Mouse (Mus musculus): ENCODE data around the gene Eno4. TPM values are rescaled to one million over a fixed set of nuclear protein-coding genes. Genes with fewer than 3 reads are reported as not detected.

Gene Eno4
- polyA plus RNA-seq, 1 experiment from 2014 or later, result 1.7 TPM

GRCm38 (mm10) chr19:58980056-58980440 is 36.8 kb downstream of the Eno4 start:
- Histone ChIP-seq H3K4me2 (ENCODE audit: low read length) (peak overlapping the region; percentile 36; the same call in 1 of the 2 replicates), H3K4me3 (replicated peaks; ENCODE audit: low read length) (no peak overlapping the region), H3K9ac (replicated peaks; ENCODE audit: low read depth, low read length) (no peak overlapping the region), H3K9me3 (ENCODE audit: control insufficient read depth, low read length) (no peaks in the 10 kb centered on the region), H3K27me3 (replicated peaks; ENCODE audit: control insufficient read depth, insufficient read depth, low read length) (peaks cover 8% of the 10 kb centered on the region), H3K4me1 (replicated peaks; ENCODE audit: control insufficient read depth, insufficient read depth, low read length) (peaks cover 20% of the 10 kb centered on the region), H3K36me3 (ENCODE audit: control insufficient read depth, insufficient read depth) (no peaks in the 10 kb centered on the region), H3K27ac (ENCODE audit: low read length) (no peak overlapping the region)
- ATAC-seq, result no peak
- 14% methylated on average over 5 of the region's 5 CpGs for WGBS

- no peak overlapping the region for H3K9ac ChIP-seq (replicated peaks; ENCODE audit: low read depth, low read length)
- H3K27me3 ChIP-seq (replicated peaks; ENCODE audit: control insufficient read depth, insufficient read depth, low read length), result peaks cover 8% of the 10 kb centered on the region
- H3K36me3 ChIP-seq (ENCODE audit: control insufficient read depth, insufficient read depth), result peaks cover 3% of the 10 kb centered on the region; the same call in 1 of the 2 replicates
- peaks cover 20% of the 10 kb centered on the region for H3K4me1 ChIP-seq (replicated peaks; ENCODE audit: control insufficient read depth, insufficient read depth, low read length)
- H3K4me2 ChIP-seq (ENCODE audit: low read length), result no peak overlapping the region
- WGBS, result 6% methylated on average over 9 of the region's 9 CpGs
- H3K27ac ChIP-seq (ENCODE audit: low read length), result no peak overlapping the region
- no peaks in the 10 kb centered on the region for H3K9me3 ChIP-seq (ENCODE audit: control insufficient read depth, low read length)
- no peak for ATAC-seq
- H3K4me3 ChIP-seq (replicated peaks; ENCODE audit: low read length), result no peak overlapping the region
These were observed 38.3 kb downstream of the Eno4 start for GRCm38 (mm10) chr19:58981571-58981970.

DNA sequence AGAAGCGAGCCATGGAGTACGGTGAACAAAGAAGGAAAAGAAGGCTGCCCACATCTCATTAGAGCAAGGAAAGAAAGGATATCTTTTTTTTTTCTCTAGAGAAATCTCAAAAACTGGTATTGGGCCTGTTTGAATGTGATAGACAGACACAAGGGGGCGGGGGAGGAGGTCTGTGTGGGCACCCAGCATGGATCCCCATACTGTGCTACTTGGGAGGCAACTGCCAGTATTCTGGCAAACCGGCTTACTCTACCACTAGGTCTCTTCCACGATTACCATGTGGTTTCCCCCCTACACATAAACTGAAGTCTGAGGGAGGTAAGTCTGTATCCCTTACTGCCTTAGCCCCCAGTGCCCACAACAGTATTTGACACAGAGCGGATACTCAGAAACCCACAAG is 59.6 kb downstream of the Eno4 start:
- no peak for ATAC-seq
- H3K27ac ChIP-seq (ENCODE audit: low read length), result no peak overlapping the region
- no peaks in the 10 kb centered on the region for H3K27me3 ChIP-seq (replicated peaks; ENCODE audit: control insufficient read depth, insufficient read depth, low read length)
- 64% methylated on average over 6 of the region's 6 CpGs for WGBS
- H3K4me2 ChIP-seq (ENCODE audit: low read length), result no peak overlapping the region
- no peaks in the 10 kb centered on the region for H3K9me3 ChIP-seq (ENCODE audit: control insufficient read depth, low read length)
- peaks cover 9% of the 10 kb centered on the region for H3K36me3 ChIP-seq (ENCODE audit: control insufficient read depth, insufficient read depth)
- no peak overlapping the region for H3K9ac ChIP-seq (replicated peaks; ENCODE audit: low read depth, low read length)
- no peak overlapping the region for H3K4me3 ChIP-seq (replicated peaks; ENCODE audit: low read length)
- H3K4me1 ChIP-seq (replicated peaks; ENCODE audit: control insufficient read depth, insufficient read depth, low read length), result peaks cover 14% of the 10 kb centered on the region

- H3K9me3 ChIP-seq (ENCODE audit: control insufficient read depth, low read length), result no peaks in the 10 kb centered on the region
- WGBS, result 5% methylated on average over 15 of the region's 15 CpGs
- H3K27ac ChIP-seq (ENCODE audit: low read length), result peak overlapping the region; percentile 90
- ATAC-seq, result peak; percentile 95
- no peak overlapping the region for H3K4me3 ChIP-seq (replicated peaks; ENCODE audit: low read length)
- peaks cover 7% of the 10 kb centered on the region; the same call in 1 of the 2 replicates for H3K36me3 ChIP-seq (ENCODE audit: control insufficient read depth, insufficient read depth)
- H3K4me1 ChIP-seq (replicated peaks; ENCODE audit: control insufficient read depth, insufficient read depth, low read length), result peaks cover 11% of the 10 kb centered on the region
- H3K4me2 ChIP-seq (ENCODE audit: low read length), result peak overlapping the region; percentile 30
- H3K27me3 ChIP-seq (replicated peaks; ENCODE audit: control insufficient read depth, insufficient read depth, low read length), result no peaks in the 10 kb centered on the region
- no peak overlapping the region for H3K9ac ChIP-seq (replicated peaks; ENCODE audit: low read depth, low read length)
These were observed 63.5 kb downstream of the Eno4 start for GRCm38 (mm10) chr19:59006577-59007340.

GRCm38 (mm10) chr19:59010802-59011201 is 67.6 kb downstream of the Eno4 start:
- Histone ChIP-seq H3K9ac (replicated peaks; ENCODE audit: low read depth, low read length) (no peak overlapping the region), H3K4me1 (replicated peaks; ENCODE audit: control insufficient read depth, insufficient read depth, low read length) (peaks cover 11% of the 10 kb centered on the region), H3K4me2 (ENCODE audit: low read length) (no peak overlapping the region), H3K36me3 (ENCODE audit: control insufficient read depth, insufficient read depth) (peaks cover 2% of the 10 kb centered on the region; the same call in 1 of the 2 replicates), H3K9me3 (ENCODE audit: control insufficient read depth, low read length) (no peaks in the 10 kb centered on the region), H3K27ac (ENCODE audit: low read length) (peak overlapping the region; percentile 27; the same call in 1 of the 2 replicates), H3K27me3 (replicated peaks; ENCODE audit: control insufficient read depth, insufficient read depth, low read length) (no peaks in the 10 kb centered on the region), H3K4me3 (replicated peaks; ENCODE audit: low read length) (no peak overlapping the region)
- peak; percentile 67 for ATAC-seq
- 40% methylated on average over 5 of the region's 5 CpGs for WGBS

Small RNA genes within 50 kb of the gene (microRNA-seq; reads per million reads assigned to microRNA genes)
- 4.8 reads per million, percentile 21 among the genes with 10 or more reads in this experiment for gene Mir3086

Other genes starting within 250 kb of the Eno4 start
- 0.67 and 0.72 TPM in 2 replicates for gene Pnliprp1, start 214.5 kb upstream of the Eno4 start, polyA plus RNA-seq (2015; fragmentation: Nextera tagmentation; extraction: Ambion mirVana)
- gene Pnliprp2, start 183.7 kb upstream of the Eno4 start, polyA plus RNA-seq (2015; fragmentation: Nextera tagmentation; extraction: Ambion mirVana), result 0.36 and 0.57 TPM in 2 replicates
- gene 1700019N19Rik, start 149.0 kb upstream of the Eno4 start, polyA plus RNA-seq (2015; fragmentation: Nextera tagmentation; extraction: Ambion mirVana), result not detected in 2 replicates
- 67.5 and 69.7 TPM in 2 replicates for gene Hspa12a, start 229 bp downstream of the Eno4 start, polyA plus RNA-seq (2015; fragmentation: Nextera tagmentation; extraction: Ambion mirVana)
- gene Shtn1, start 132.7 kb downstream of the Eno4 start, polyA plus RNA-seq (2015; fragmentation: Nextera tagmentation; extraction: Ambion mirVana), result 78.5 and 86.5 TPM in 2 replicates
- 0.89 and 1.0 TPM in 2 replicates for gene Vax1, start 226.6 kb downstream of the Eno4 start, polyA plus RNA-seq (2015; fragmentation: Nextera tagmentation; extraction: Ambion mirVana)